Mouse (Mus musculus): ENCODE measurements around the gene Znrf3. TPM values are rescaled to one million over a fixed set of nuclear protein-coding genes. Genes with fewer than 3 reads are reported as not detected.

The Znrf3 gene
- total RNA-seq, 2 experiments from 2014 or later = 4.6 to 12.2 TPM

GRCm38 (mm10) chr11:5444234-5444598 is 431 bp downstream of the Znrf3 start:
- no peak for ATAC-seq (replicated peaks; ENCODE audit: low FRiP score, low TSS enrichment, poor library complexity, severe bottlenecking)

- no peak for ATAC-seq (replicated peaks; ENCODE audit: low FRiP score, low TSS enrichment, poor library complexity, severe bottlenecking)
These were observed 975 bp downstream of the Znrf3 start for GRCm38 (mm10) chr11:5443511-5444233.

- ATAC-seq (replicated peaks; ENCODE audit: low FRiP score, low TSS enrichment, poor library complexity, severe bottlenecking) = no peak
These were observed 2.0 kb downstream of the Znrf3 start for GRCm38 (mm10) chr11:5442590-5443021.

- ATAC-seq (replicated peaks; ENCODE audit: low FRiP score, low TSS enrichment, poor library complexity, severe bottlenecking) = no peak
These were observed 7.0 kb downstream of the Znrf3 start for GRCm38 (mm10) chr11:5437646-5438045.

- ATAC-seq (replicated peaks; ENCODE audit: low FRiP score, low TSS enrichment, poor library complexity, severe bottlenecking) = no peak
These were observed 7.7 kb downstream of the Znrf3 start for GRCm38 (mm10) chr11:5436988-5437387.

- no peak for ATAC-seq (replicated peaks; ENCODE audit: low FRiP score, low TSS enrichment, poor library complexity, severe bottlenecking)
These were observed 9.2 kb downstream of the Znrf3 start for GRCm38 (mm10) chr11:5435493-5435892.

- peak; percentile 72; the same call in 1 of the 2 replicates for ATAC-seq (replicated peaks; ENCODE audit: low FRiP score, low TSS enrichment, poor library complexity, severe bottlenecking)
These were observed 12.3 kb downstream of the Znrf3 start for GRCm38 (mm10) chr11:5432330-5432729.

- ATAC-seq (replicated peaks; ENCODE audit: low FRiP score, low TSS enrichment, poor library complexity, severe bottlenecking) = no peak
These were observed 13.8 kb downstream of the Znrf3 start for GRCm38 (mm10) chr11:5430863-5431262.

GRCm38 (mm10) chr11:5429396-5430190 is 15.1 kb downstream of the Znrf3 start:
- no peak for ATAC-seq (replicated peaks; ENCODE audit: low FRiP score, low TSS enrichment, poor library complexity, severe bottlenecking)

- ATAC-seq (replicated peaks; ENCODE audit: low FRiP score, low TSS enrichment, poor library complexity, severe bottlenecking) = no peak
These were observed 17.4 kb downstream of the Znrf3 start for GRCm38 (mm10) chr11:5427251-5427650.

GRCm38 (mm10) chr11:5426317-5426716 is 18.3 kb downstream of the Znrf3 start:
- ATAC-seq (replicated peaks; ENCODE audit: low FRiP score, low TSS enrichment, poor library complexity, severe bottlenecking) = no peak

- no peak for ATAC-seq (replicated peaks; ENCODE audit: low FRiP score, low TSS enrichment, poor library complexity, severe bottlenecking)
These were observed 19.5 kb downstream of the Znrf3 start for GRCm38 (mm10) chr11:5425106-5425505.

- ATAC-seq (replicated peaks; ENCODE audit: low FRiP score, low TSS enrichment, poor library complexity, severe bottlenecking) = 0 out of 2 replicates have a peak, but pooled peaks have one; percentile 37
These were observed 20.5 kb downstream of the Znrf3 start for GRCm38 (mm10) chr11:5424185-5424584.

- no peak for ATAC-seq (replicated peaks; ENCODE audit: low FRiP score, low TSS enrichment, poor library complexity, severe bottlenecking)
These were observed 21.6 kb downstream of the Znrf3 start for GRCm38 (mm10) chr11:5423000-5423399.

GRCm38 (mm10) chr11:5422252-5422636 is 22.4 kb downstream of the Znrf3 start:
- ATAC-seq (replicated peaks; ENCODE audit: low FRiP score, low TSS enrichment, poor library complexity, severe bottlenecking) = no peak

GRCm38 (mm10) chr11:5421506-5422251 is 23.0 kb downstream of the Znrf3 start:
- ATAC-seq (replicated peaks; ENCODE audit: low FRiP score, low TSS enrichment, poor library complexity, severe bottlenecking) = no peak

- no peak for ATAC-seq (replicated peaks; ENCODE audit: low FRiP score, low TSS enrichment, poor library complexity, severe bottlenecking)
These were observed 28.9 kb downstream of the Znrf3 start for GRCm38 (mm10) chr11:5415617-5416338.

- no peak for ATAC-seq (replicated peaks; ENCODE audit: low FRiP score, low TSS enrichment, poor library complexity, severe bottlenecking)
These were observed 29.6 kb downstream of the Znrf3 start for GRCm38 (mm10) chr11:5414856-5415616.
